Mouse (Mus musculus) erythroblast, adult 5-6 weeks (primary cell): Measurements from ENCODE around the gene Osm. TPM values are rescaled to one million over a fixed set of nuclear protein-coding genes. Genes with fewer than 3 reads are reported as not detected.

ENCODE experiments used
- ATAC-seq: replicated peaks from 2 replicates; pipeline ENCODE4 v1.8.0; 2016; ENCODE audit warnings: moderate number of reproducible peaks, mild to moderate bottlenecking, moderate TSS enrichment, inconsistent platforms; ENCODE audit not compliant: poor library complexity, low FRiP score, severe bottlenecking
- total RNA-seq, 2 experiments: library from RNA; stranded (forward) in 1 of 2; stranded (reverse) in 1 of 2; fragments of 150-400 nt in 1 of 2; fragments of 200-764, 138-1000 nt in 1 of 2; gene quantifications; 2 replicates each; pipeline versions ENCODE4 v1.2.3 to v1.2.4; 2015 to 2017; ENCODE audit warnings: low replicate concordance in 2 of 2

The Osm gene
- total RNA-seq, 2 experiments from 2014 or later, result 4.4 to 6.4 TPM

GRCm38 (mm10) chr11:4235052-4235655, 1.1 kb upstream of the Osm start:
- ATAC-seq, result no peak

DNA sequence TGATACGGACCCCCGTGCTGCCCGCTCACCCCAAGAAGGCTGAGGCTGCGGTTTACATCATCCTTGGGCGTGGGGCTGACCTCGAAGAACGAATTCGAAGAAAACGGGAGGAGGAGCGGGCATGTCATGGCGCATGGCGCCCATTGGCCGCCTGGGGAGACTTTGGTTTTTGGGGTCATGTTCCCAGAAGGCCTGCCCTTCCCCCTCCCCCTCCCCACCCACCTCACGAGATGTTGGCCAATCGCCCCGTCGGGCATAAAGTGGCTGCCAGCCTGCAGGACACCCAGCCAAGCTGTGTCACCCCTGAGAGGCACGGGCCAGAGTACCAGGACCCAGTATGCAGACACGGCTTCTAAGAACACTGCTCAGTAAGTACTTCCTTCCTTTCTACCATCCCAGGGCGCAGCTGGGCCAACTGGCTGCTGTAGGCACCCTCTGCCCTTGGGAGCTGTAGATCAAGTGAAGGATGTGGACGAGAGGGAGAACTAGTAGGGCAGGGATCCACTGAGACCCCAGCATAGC, 387 bp downstream of the Osm start:
- peak; percentile 41 for ATAC-seq

GRCm38 (mm10) chr11:4237389-4237912, 1.2 kb downstream of the Osm start:
- ATAC-seq, result no peak

DNA sequence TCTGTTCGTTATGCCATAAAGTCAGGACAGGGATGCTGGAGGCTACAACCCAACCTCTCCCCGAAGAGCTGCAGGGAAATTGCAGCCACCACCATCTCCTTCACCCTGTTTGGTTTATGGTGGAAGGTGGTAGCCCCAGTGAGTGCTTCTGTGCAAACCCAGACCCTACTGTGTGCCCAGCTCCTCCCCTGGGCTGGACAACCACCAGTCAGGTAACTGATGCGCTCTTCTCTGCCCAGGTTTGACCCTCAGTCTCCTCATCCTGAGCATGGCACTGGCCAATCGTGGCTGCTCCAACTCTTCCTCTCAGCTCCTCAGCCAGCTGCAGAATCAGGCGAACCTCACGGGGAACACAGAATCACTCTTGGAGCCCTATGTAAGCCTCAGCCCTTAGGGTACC, 1.9 kb downstream of the Osm start:
- no peak for ATAC-seq

DNA sequence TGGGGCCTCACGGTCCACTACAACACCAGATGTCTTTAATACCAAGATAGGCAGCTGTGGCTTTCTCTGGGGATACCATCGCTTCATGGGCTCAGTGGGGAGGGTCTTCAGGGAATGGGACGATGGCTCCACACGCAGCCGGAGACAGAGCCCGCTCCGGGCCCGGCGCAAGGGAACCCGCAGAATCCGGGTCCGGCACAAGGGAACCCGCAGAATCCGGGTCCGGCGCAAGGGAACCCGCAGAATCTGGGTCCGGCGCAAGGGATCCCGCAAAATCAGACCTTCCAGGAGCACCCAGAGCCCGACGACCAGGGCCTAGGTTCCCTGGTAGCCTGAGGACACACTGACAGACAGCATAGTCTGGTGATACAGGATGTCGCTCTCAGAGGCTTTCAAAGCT, 3.5 kb downstream of the Osm start:
- ATAC-seq, result no peak

DNA sequence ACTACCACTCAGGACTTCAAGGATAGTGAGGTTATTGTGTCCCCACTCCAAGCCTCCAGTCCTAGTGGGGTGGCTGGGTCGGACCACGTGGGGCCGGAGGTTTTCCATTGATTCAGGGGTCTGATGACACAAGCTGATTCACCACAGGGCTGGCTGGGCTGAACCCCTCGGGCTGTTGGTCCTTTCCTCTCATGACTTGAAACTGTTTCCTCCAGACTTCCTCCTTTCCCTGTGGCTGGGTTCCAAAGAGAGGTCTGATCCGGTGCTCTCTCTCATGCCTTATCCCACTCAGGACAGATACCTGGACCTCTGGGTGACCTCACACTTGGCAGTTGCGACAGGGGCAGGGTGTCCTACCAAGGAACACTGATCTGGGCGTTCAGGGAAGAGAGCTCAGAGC, 3.9 kb downstream of the Osm start:
- no peak for ATAC-seq

DNA sequence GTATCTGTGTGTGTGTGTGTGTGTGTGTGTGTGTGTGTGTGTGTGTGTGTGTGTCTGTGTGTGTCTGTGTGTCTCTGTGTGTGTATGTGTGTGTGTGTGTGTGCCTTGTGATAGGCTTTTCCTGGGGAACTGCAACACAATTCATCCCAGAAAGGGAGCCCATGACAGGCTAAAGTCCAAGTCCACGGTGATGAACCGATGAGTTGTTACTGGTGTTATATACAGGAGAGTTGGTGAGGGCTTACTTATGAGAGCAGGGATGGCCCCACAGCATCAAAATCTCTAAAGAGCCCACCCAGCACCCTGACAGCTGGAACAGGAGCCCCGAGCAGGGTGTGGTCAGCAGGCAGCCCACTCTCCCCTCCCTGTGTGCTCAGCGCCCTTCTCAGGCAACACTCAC, 5.0 kb downstream of the Osm start:
- ATAC-seq, result no peak

GRCm38 (mm10) chr11:4246126-4246525, 9.9 kb downstream of the Osm start:
- no peak for ATAC-seq

GRCm38 (mm10) chr11:4246623-4247022, 10.4 kb downstream of the Osm start:
- no peak for ATAC-seq

- no peak for ATAC-seq
These were observed 11.2 kb downstream of the Osm start for GRCm38 (mm10) chr11:4247201-4247959.

DNA sequence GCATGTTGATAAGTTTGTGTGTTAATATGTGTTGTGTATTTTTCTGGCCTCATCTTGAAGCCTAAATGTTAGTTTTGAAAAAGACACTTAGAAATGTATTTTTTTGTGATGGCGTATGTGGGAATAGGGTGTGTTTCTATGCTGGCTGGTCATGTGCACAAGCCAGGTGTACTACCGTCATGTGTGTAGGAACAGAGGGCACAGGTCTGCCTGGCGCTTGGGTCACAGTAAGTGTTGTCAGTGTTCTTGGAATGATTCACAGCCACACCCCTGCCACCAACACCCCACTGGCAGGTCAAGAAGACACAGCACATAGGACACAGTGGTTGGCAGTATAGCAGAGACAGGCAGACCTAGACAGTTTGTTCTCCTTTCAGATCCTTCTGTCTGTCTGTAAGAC, 12.9 kb downstream of the Osm start:
- ATAC-seq, result no peak

- no peak for ATAC-seq
These were observed 14.1 kb downstream of the Osm start for GRCm38 (mm10) chr11:4250290-4250689.

- no peak for ATAC-seq
These were observed 15.2 kb downstream of the Osm start for GRCm38 (mm10) chr11:4251376-4251775.

GRCm38 (mm10) chr11:4252886-4253285, 16.7 kb downstream of the Osm start:
- ATAC-seq, result no peak

DNA sequence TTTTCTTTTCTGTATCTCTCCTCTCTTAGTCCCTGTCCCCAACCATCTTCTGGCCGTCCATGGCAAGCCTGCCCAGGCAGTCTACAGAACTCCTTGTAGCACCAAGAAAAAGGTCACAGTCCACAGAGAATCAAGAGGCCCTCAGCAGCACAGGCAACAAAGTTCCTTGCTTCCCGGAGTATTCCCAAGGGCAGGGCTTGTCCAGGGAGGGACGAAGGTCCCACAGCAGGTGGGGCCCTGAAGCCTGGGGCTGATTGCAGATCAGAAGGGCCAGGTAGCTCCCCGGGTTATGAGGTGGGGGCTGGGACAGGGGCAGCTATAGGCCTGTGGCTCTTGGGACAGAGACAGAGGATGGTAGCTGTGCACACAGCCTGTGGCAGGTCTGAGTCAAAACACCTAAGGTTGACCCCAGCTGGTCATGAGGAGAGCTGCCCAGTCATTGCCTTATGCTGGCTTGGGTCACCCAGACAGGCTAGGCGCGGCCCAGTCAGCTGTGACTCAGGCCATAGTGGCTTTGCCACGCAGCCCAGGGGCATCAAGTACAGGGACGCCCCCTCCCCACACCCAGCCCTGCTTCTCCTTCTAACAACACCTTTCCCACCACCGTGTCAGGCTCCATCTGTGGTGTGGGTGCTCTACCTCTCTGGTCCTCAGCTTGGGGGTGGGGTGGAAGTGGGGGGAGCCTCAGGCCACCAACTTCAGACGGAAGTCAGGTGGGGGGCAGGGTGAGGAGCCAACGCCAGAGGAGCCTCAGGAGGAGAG, 20.8 kb downstream of the Osm start, which contains the start of gene Lif:
Gene Lif (plus strand): TSS at position 712 of the 762 bp plus-strand sequence.
- ATAC-seq, result no peak

DNA sequence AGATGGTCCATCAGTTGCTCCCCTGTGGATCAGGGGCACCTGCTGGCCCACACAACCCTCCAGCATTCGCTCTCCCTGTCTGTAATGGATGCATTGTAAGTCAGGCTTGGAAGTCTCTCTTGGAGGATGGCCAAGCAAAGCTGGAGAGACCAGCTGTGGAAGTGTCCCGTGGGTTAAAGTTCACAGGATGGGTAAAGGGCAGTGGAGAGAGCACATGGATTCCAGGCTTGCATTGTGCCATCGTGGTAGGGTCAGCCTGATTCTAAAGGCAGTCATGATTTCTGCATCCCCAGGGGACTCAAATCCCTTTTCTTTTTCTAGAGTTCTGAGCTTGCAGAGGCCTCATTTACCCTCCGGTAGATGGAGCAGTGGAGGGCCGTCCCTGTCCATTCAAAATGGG, 21.5 kb downstream of the Osm start:
- ATAC-seq, result no peak

GRCm38 (mm10) chr11:4258657-4259082, 22.4 kb downstream of the Osm start:
- ATAC-seq, result peak; percentile 86

DNA sequence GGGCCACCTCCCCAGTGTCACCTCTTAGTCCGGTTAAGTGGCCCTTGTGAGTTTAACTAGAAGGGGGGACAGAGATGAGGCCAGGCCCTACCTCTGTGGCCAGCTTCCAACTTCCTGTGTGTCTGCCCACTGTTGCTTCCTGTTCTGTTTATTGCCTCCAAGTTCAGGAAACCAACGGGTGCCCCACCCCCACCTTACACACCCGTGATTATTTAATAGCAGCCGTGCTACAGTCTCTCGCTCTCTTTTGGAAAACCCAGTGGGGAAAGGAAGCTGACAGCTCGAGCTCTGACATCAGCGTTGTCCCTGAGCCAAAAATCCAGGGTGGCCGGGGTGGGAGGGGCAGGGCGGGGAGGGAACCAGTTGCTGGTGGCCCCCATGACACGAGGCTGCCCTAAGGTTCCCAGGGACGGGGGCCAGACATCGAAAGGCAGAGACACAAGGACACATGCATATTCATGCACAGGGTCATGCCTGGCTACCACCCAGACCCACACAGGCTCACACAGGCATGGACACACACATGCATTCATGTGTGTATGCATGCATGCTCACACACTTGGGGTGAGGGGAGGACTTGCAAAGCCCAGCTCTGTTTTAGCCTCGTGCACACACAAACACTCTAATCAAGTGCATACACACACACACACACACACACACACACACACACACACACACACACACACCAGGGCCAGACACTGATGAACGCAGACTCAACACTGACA, 24.4 kb downstream of the Osm start:
- no peak for ATAC-seq

- ATAC-seq, result no peak
These were observed 24.9 kb downstream of the Osm start for GRCm38 (mm10) chr11:4261188-4261494.

DNA sequence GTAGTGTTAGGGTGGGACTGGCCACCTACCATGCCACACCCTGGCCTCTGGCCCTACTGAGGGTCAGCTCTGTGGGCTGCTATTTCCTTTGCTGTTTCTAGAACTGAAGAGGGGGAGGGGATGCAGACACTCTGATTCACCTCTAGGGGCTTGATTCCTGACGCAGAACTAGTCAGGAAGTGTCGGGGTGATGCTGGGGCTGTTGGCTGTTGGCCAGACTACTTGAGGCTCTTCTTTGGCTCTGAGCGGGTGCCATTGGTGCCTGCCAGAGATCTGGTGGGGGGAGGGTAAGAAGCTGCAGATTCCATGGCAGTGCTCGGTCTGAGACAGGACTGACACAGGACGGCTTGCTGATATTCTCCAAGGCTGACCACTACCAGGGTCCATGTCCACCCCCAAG, 25.7 kb downstream of the Osm start:
- no peak for ATAC-seq
